Mouse (Mus musculus): ENCODE measurements around the gene Olfml1. TPM values are rescaled to one million over a fixed set of nuclear protein-coding genes. Genes with fewer than 3 reads are reported as not detected.

The Olfml1 gene
- total and polyA plus RNA-seq, 3 experiments, result not detected

DNA sequence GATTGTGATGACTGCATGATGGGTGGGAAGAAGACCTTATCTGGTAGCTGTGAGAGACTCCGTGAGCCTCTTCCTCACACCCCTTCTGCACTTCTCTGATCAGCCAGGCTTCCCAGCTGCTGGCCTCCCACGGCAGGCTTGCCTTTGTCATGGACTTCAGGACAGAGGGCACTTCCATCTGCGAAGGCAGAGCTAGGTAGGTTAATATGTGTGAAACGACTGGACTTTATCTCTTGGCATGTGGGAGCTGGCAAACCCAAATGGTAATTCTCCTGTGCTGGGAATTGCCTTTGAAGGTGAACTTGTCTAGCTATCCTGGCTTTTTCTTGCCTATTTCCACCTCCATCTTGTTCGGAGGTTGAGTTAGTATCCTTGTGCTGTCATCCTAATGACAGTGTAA, 33.4 kb downstream of the Olfml1 start:
- H3K9ac ChIP-seq (ENCODE audit: control insufficient read depth, low read depth, low read length, poor library complexity, severe bottlenecking), result no peak overlapping the region
- H3K9me3 ChIP-seq (replicated peaks; ENCODE audit: insufficient read depth, low read length), result no peaks in the 10 kb centered on the region
- no peaks in the 10 kb centered on the region for H3K79me2 ChIP-seq (ENCODE audit: control insufficient read depth, insufficient read depth, low read length, poor library complexity)
- no peak overlapping the region for H3K27ac ChIP-seq (ENCODE audit: control insufficient read depth, low read depth, low read length)
- DNase-seq (ENCODE audit: low read depth, low spot score), result no peak
- TF ChIP-seq ZMIZ1 (IDR thresholded peaks at IDR 0.05; ENCODE audit: low read depth, low read length) (no peak), EP300 (IDR thresholded peaks at IDR 0.05; ENCODE audit: low read depth in 1 of 2, low read length in 2 of 2) (no peak), USF2 (IDR thresholded peaks at IDR 0.05; ENCODE audit: borderline replicate concordance in 1 of 2, insufficient read depth in 1 of 2, low read depth in 1 of 2, low read length in 2 of 2) (no peak), ZNF384 (IDR thresholded peaks at IDR 0.05; ENCODE audit: low read depth, low read length) (no peak), RAD21 (IDR thresholded peaks at IDR 0.05; ENCODE audit: low read depth, low read length) (no peak), NRF1 (IDR thresholded peaks at IDR 0.05; ENCODE audit: insufficient read depth, low read depth, low read length, poor library complexity, severe bottlenecking) (no peak), E2F4 (IDR thresholded peaks at IDR 0.05; ENCODE audit: borderline replicate concordance, low read depth, low read length) (no peak), RCOR1 (IDR thresholded peaks at IDR 0.05; ENCODE audit: low read depth, low read length) (no peak), MEF2A (IDR thresholded peaks at IDR 0.05; ENCODE audit: extremely low read depth, insufficient replicate concordance, low read depth, low read length, poor library complexity, severe bottlenecking) (no peak), POLR2AphosphoS2 (IDR thresholded peaks at IDR 0.05; ENCODE audit: low read length) (no peak), TAL1 (IDR thresholded peaks at IDR 0.05; ENCODE audit: low read length) (no peak), KAT2A (conservative IDR thresholded peaks at IDR 0.05; ENCODE audit: low read depth, low read length) (no peak), MYB (IDR thresholded peaks at IDR 0.05; ENCODE audit: low read depth, low read length) (no peak), CTCF (IDR thresholded peaks at IDR 0.05 in 2 of 3, conservative IDR thresholded peaks at IDR 0.05 in 1 of 3; ENCODE audit: control insufficient read depth in 1 of 3, insufficient read depth in 1 of 3, low read depth in 2 of 3, low read length in 3 of 3, poor library complexity in 1 of 3, severe bottlenecking in 1 of 3) (no peak), GATA1 (IDR thresholded peaks at IDR 0.05; ENCODE audit: low read depth, low read length) (no peak)
- no peak overlapping the region for H3K4me3 ChIP-seq (ENCODE audit: control insufficient read depth in 1 of 2, insufficient read depth in 1 of 2, low read depth in 2 of 2, low read length in 2 of 2)
- H3K36me3 ChIP-seq (ENCODE audit: control insufficient read depth in 1 of 2, insufficient read depth in 2 of 2, low read length in 2 of 2), result no peaks in the 10 kb centered on the region
- no peaks in the 10 kb centered on the region for H3K27me3 ChIP-seq (ENCODE audit: control insufficient read depth in 1 of 2, insufficient read depth in 2 of 2, low read length in 2 of 2)
- no peaks in the 10 kb centered on the region for H3K4me1 ChIP-seq (ENCODE audit: control insufficient read depth in 1 of 2, insufficient read depth in 2 of 2, low read length in 2 of 2)

DNA sequence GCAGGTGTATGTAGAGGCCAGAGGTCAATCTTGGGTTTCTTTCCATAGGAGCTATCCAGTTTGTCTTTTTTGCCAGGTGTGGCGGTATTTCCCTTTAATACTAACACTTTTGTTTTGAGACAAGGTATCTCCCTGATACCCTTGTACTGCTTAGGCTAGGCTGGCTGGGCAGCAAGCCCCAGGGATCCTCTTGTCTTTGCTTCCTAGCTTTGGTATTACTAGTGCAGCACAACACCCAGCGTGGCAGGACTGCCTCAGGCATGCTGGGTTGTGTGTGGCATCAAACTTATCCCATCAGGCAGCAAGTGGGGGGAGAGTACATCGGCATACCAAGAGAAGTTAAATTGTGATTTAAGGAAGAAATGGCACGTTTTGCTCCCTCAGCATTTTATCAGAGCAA, 35.3 kb downstream of the Olfml1 start:
- H3K9ac ChIP-seq (ENCODE audit: control insufficient read depth, low read depth, low read length, poor library complexity, severe bottlenecking), result no peak overlapping the region

More for the DNA sequence above, 35.3 kb downstream of the Olfml1 start:
- Histone ChIP-seq H3K27ac (ENCODE audit: control insufficient read depth, low read depth, low read length) (no peak overlapping the region), H3K36me3 (ENCODE audit: control insufficient read depth in 1 of 2, insufficient read depth in 2 of 2, low read length in 2 of 2) (no peaks in the 10 kb centered on the region), H3K4me3 (ENCODE audit: control insufficient read depth in 1 of 2, insufficient read depth in 1 of 2, low read depth in 2 of 2, low read length in 2 of 2) (no peak overlapping the region), H3K27me3 (ENCODE audit: control insufficient read depth in 1 of 2, insufficient read depth in 2 of 2, low read length in 2 of 2) (no peaks in the 10 kb centered on the region), H3K4me1 (ENCODE audit: control insufficient read depth in 1 of 2, insufficient read depth in 2 of 2, low read length in 2 of 2) (no peaks in the 10 kb centered on the region), H3K79me2 (ENCODE audit: control insufficient read depth, insufficient read depth, low read length, poor library complexity) (no peaks in the 10 kb centered on the region), H3K9me3 (replicated peaks; ENCODE audit: insufficient read depth, low read length) (no peaks in the 10 kb centered on the region)
- TF ChIP-seq ZNF384 (IDR thresholded peaks at IDR 0.05; ENCODE audit: low read depth, low read length) (no peak), EP300 (IDR thresholded peaks at IDR 0.05; ENCODE audit: low read depth in 1 of 2, low read length in 2 of 2) (no peak), MEF2A (IDR thresholded peaks at IDR 0.05; ENCODE audit: extremely low read depth, insufficient replicate concordance, low read depth, low read length, poor library complexity, severe bottlenecking) (no peak), MYB (IDR thresholded peaks at IDR 0.05; ENCODE audit: low read depth, low read length) (no peak), POLR2AphosphoS2 (IDR thresholded peaks at IDR 0.05; ENCODE audit: low read length) (no peak), ETS1 (IDR thresholded peaks at IDR 0.05; ENCODE audit: low read depth, low read length) (no peak), NELFE (IDR thresholded peaks at IDR 0.05; ENCODE audit: low read depth, low read length) (no peak), SMC3 (IDR thresholded peaks at IDR 0.05; ENCODE audit: low read depth, low read length) (no peak), CHD1 (IDR thresholded peaks at IDR 0.05; ENCODE audit: low read depth, low read length) (no peak), GABPA (IDR thresholded peaks at IDR 0.05; ENCODE audit: low read depth, low read length) (no peak), HCFC1 (IDR thresholded peaks at IDR 0.05; ENCODE audit: low read depth, low read length) (no peak), TBP (IDR thresholded peaks at IDR 0.05; ENCODE audit: low read depth, low read length) (no peak), MXI1 (IDR thresholded peaks at IDR 0.05; ENCODE audit: low read depth, low read length) (no peak), NRF1 (IDR thresholded peaks at IDR 0.05; ENCODE audit: insufficient read depth, low read depth, low read length, poor library complexity, severe bottlenecking) (no peak), RAD21 (IDR thresholded peaks at IDR 0.05; ENCODE audit: low read depth, low read length) (no peak), TCF12 (IDR thresholded peaks at IDR 0.05; ENCODE audit: low read depth, low read length) (no peak), USF2 (IDR thresholded peaks at IDR 0.05; ENCODE audit: borderline replicate concordance in 1 of 2, insufficient read depth in 1 of 2, low read depth in 1 of 2, low read length in 2 of 2) (no peak), MAX (IDR thresholded peaks at IDR 0.05; ENCODE audit: low read length) (no peak), POLR2AphosphoS5 (IDR thresholded peaks at IDR 0.05; ENCODE audit: borderline replicate concordance, low read depth, low read length) (no peak)
- DNase-seq (ENCODE audit: low read depth, low spot score), result no peak
